Mouse (Mus musculus) neural tube, embryonic 15.5 days (tissue): ENCODE measurements around the gene Rad51b. TPM values are rescaled to one million over a fixed set of nuclear protein-coding genes. Genes with fewer than 3 reads are reported as not detected.
A peak's percentile ranks its signal among the peaks of the same experiment; 100 is the strongest.

Experiments used
- ATAC-seq: fragments of 200-750 bp; cut with Nextera tagmentation; 2 replicates; pipeline ENCODE4 v1.8.0; 2017; ENCODE audit warnings: mild to moderate bottlenecking, moderate TSS enrichment, moderate library complexity; ENCODE audit not compliant: low FRiP score
- H3K27ac ChIP-seq: fragments of 300-500 bp; sonication (generic); replicated peaks from 2 replicates; pipeline ENCODE4 v1.5.1; 2015; ENCODE audit warnings: mild to moderate bottlenecking, inconsistent platforms
- H3K27me3 ChIP-seq: fragments of 300-500 bp; sonication (generic); replicated peaks from 2 replicates; pipeline ENCODE4 v1.6.1; 2015; ENCODE audit warnings: inconsistent platforms
- H3K36me3 ChIP-seq: fragments of 300-500 bp; sonication (generic); 2 replicates; pipeline ENCODE4 v1.6.1; 2015; ENCODE audit warnings: inconsistent platforms
- H3K4me1 ChIP-seq: fragments of 300-500 bp; sonication (generic); 2 replicates; pipeline ENCODE4 v1.6.1; 2015; ENCODE audit warnings: inconsistent platforms
- H3K4me2 ChIP-seq: fragments of 300-500 bp; sonication (generic); 2 replicates; pipeline ENCODE4 v1.6.1; 2015; ENCODE audit warnings: inconsistent platforms, mild to moderate bottlenecking, moderate library complexity
- H3K4me3 ChIP-seq: fragments of 300-500 bp; sonication (generic); replicated peaks from 2 replicates; pipeline ENCODE4 v1.5.1; 2015; ENCODE audit warnings: mild to moderate bottlenecking, inconsistent platforms
- H3K9ac ChIP-seq: fragments of 300-500 bp; sonication (generic); replicated peaks from 2 replicates; pipeline ENCODE4 v1.6.1; 2015; ENCODE audit warnings: mild to moderate bottlenecking, inconsistent platforms
- H3K9me3 ChIP-seq: fragments of 300-500 bp; sonication (generic); replicated peaks from 2 replicates; pipeline ENCODE4 v1.6.1; 2016; ENCODE audit warnings: inconsistent platforms
- WGBS: fragments of 180-500 bp; shearing (Covaris S2); methylation state at CpG from one replicate; pipeline ENCODE4 v1.1.7; 2015; ENCODE audit warnings: mixed read lengths; 5-methylcytosine and 5-hydroxymethylcytosine counted together
- polyA plus RNA-seq: library from polyadenylated mRNA; unstranded; fragments of >200 nt; fragmentation: Nextera tagmentation; extraction: Ambion mirVana; gene quantifications from 2 replicates; pipeline ENCODE4 v1.2.1, GENCODE M21; 2015

Rad51b gene
- polyA plus RNA-seq, 1 experiment from 2014 or later = 1.4 TPM

DNA sequence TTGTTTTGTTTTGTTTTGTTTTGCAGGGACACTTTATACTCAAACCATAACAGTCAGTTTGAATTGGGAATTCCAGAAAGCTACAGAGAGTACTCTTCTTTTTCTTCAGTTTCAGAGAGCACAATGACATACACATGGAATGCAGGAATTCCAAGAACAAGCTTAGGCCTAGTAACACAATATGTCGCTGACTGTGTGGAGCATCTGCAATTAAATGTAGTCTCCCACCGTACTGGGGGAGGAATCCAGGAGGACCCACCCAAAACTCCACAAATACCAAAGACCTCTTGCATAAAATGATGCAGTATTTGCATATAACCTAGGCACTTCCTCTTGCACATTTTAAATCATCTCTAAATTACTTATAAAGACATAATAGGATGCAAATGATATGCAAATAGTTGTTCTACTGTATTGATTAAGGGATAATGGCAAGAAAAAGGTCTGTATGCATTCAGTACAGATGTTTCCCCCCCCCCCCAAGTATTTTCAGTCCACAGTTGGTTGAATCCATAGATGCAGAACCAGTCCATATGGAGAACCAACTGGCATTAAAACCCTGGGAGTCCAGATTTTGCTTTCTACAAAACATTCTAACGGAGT, 398.9 kb downstream of the Rad51b start:
- H3K27ac ChIP-seq = no peak overlapping the region
- H3K9ac ChIP-seq = no peak overlapping the region
- no peaks in the 10 kb centered on the region for H3K27me3 ChIP-seq
- no peaks in the 10 kb centered on the region for H3K9me3 ChIP-seq
- H3K36me3 ChIP-seq = no peaks in the 10 kb centered on the region
- 45% methylated on average over 3 of the region's 3 CpGs for WGBS
- H3K4me3 ChIP-seq = no peak overlapping the region
- no peak overlapping the region for H3K4me2 ChIP-seq
- no peak for ATAC-seq
- H3K4me1 ChIP-seq = no peaks in the 10 kb centered on the region

DNA sequence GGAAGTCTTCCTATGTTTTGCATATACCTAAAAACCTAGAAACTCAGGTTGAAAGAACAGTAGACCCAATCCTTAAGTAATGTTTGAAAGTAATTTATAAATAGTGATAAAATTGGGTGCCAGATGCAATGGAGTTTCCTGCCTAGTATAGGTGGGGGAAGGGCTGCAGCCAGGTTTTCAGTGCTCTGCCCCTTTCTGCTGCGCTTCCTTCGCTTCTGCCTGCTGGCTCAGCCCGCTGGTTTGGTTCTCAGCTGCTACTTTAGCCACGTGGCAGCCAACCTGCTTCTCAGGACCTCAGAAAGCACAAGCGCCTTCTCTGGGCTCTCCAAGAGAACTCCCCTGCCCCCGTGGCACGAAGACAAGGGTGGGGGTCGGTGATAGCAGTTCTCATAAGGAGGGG, 406.5 kb downstream of the Rad51b start:
- H3K9ac ChIP-seq = no peak overlapping the region
- no peaks in the 10 kb centered on the region for H3K27me3 ChIP-seq
- H3K4me2 ChIP-seq = no peak overlapping the region
- no peak overlapping the region for H3K27ac ChIP-seq
- ATAC-seq = no peak
- H3K9me3 ChIP-seq = no peaks in the 10 kb centered on the region
- WGBS = 58% methylated on average over 8 of the region's 8 CpGs
- H3K36me3 ChIP-seq = no peaks in the 10 kb centered on the region
- H3K4me1 ChIP-seq = peaks cover 29% of the 10 kb centered on the region
- no peak overlapping the region for H3K4me3 ChIP-seq

DNA sequence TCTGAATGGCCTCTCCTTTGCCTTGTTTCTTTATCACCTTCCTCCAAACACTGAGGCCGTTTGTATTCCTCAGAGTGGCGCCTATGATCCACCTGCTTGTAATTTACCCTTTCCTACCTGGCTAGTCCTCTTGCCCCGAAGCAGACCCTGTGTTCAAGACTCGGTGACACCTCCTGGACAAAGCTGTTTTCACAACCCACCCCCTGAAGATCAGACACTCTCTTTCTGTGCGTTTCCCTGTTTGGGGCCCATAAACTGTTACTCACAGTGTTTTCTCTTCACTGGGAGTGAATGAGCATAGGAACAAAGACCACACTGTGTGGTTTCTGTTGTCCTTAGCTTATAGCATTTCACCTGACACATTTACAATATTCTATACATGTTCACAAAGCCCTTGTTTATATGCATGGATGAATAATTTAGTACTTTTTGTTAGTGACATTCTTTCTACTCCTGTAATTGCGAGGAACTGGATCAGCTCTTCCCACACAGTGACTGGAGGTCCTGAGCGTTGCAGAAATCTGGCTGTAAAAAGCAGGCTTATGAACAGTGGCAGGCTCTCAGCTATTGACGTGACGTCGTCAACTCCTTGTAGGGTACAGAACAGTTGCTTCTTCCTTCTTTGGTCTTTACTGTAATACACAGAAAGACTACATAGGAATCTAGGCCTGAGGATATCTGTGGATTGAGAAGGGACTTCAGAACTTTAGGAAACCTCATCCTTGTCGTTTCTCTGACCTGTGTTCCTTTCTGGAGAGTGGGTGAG, 408.6 kb downstream of the Rad51b start:
- Histone ChIP-seq H3K9me3 (no peaks in the 10 kb centered on the region), H3K4me3 (no peak overlapping the region), H3K27me3 (no peaks in the 10 kb centered on the region), H3K9ac (no peak overlapping the region), H3K27ac (0 out of 2 replicates have a peak overlapping the region, but pooled peaks have one; percentile 3), H3K4me1 (peaks cover 38% of the 10 kb centered on the region), H3K4me2 (no peak overlapping the region), H3K36me3 (no peaks in the 10 kb centered on the region)
- 25% methylated on average over 11 of the region's 11 CpGs for WGBS
- ATAC-seq = no peak

DNA sequence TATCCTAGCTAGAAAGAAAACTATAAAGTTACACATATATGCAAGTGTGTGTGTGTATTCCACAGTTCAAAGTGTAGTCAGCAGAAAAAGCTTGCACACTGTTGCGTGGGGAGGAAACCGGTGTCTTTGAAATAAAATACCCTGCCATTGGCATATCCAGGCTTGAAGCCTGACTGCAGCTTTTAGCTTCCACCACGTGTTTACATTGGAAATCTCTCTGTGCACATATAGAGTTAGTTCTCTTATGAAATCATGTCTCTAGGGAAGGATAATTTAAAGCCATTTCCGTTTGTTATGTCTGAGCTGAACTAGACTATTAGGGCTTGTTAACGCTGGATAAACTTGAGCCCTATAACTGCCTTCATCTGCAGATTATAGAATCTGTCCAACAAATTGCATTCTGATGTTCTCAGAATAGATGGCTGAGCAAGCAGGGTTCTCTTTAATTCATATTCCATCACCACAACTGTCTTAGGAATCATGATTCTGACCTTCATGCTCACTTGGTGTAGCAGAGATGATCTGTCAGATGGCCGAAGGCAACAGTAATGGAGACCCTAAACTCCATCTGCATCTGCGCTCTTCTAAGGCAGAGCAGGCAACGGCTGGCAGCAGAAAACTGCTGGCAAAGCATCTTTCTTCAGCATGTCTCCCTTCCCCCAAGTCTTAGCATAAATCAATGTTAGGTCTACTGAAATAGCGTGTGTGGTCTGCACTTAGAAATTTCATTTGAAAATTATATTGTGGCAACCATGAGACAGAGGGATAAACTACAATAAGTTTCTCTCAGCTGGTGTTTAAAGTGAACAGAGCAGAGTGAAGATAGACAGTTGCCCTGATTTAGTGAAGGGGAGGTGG, 410.7 kb downstream of the Rad51b start:
- H3K36me3 ChIP-seq = no peaks in the 10 kb centered on the region
- H3K4me2 ChIP-seq = no peak overlapping the region
- H3K4me3 ChIP-seq = no peak overlapping the region
- H3K9ac ChIP-seq = no peak overlapping the region
- WGBS = 33% methylated on average over 9 of the region's 9 CpGs
- no peaks in the 10 kb centered on the region for H3K9me3 ChIP-seq
- H3K4me1 ChIP-seq = peaks cover 38% of the 10 kb centered on the region
- no peaks in the 10 kb centered on the region for H3K27me3 ChIP-seq
- H3K27ac ChIP-seq = peak overlapping the region; percentile 60; the same call in 1 of the 2 replicates
- ATAC-seq = peak; percentile 60

DNA sequence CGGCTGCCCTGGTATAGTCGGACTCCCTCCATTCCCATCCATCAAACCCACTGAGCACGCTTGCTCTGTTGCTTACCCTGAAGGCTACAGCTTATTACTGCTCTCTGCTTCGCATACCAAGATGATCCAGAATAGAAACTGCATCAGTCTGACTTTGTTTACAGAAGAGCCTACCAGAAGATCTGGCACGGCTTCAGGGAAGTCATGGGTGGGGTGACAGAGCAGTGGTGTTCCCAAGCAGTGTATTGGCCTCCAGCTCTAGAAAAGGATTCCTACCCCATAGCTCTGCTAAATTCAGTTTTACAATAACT, 411.3 kb downstream of the Rad51b start:
- peak; percentile 63 for ATAC-seq
- H3K9me3 ChIP-seq = no peaks in the 10 kb centered on the region
- H3K4me1 ChIP-seq = peaks cover 38% of the 10 kb centered on the region
- no peaks in the 10 kb centered on the region for H3K36me3 ChIP-seq
- no peak overlapping the region for H3K4me2 ChIP-seq
- peak overlapping the region; percentile 60; the same call in 1 of the 2 replicates for H3K27ac ChIP-seq
- no peak overlapping the region for H3K9ac ChIP-seq
- no peaks in the 10 kb centered on the region for H3K27me3 ChIP-seq
- 26% methylated on average over 5 of the region's 5 CpGs for WGBS
- H3K4me3 ChIP-seq = no peak overlapping the region

DNA sequence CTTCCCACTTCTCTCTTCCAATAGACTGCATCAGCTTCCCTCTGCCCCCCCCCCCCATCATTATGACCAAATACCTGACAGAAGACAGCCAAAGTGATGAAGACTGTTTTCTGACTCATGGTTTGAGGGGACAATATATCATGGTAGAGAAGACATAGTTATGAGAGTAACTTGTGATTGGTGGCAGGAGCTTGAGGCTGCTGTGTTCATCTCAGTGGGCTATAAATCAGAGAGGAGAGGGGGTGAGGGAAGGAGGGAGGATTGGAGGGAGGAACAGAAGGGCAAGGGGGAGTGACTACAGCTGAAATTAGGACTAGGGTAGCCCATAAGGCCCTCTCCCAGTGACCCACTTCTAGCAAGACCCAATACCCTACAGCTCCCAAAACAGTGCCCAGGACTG, 416.2 kb downstream of the Rad51b start:
- H3K27me3 ChIP-seq = no peaks in the 10 kb centered on the region
- H3K9ac ChIP-seq = no peak overlapping the region
- H3K27ac ChIP-seq = no peak overlapping the region
- H3K4me3 ChIP-seq = no peak overlapping the region
- H3K4me2 ChIP-seq = no peak overlapping the region
- no peak for ATAC-seq
- no peaks in the 10 kb centered on the region for H3K9me3 ChIP-seq
- H3K4me1 ChIP-seq = peaks cover 28% of the 10 kb centered on the region
- H3K36me3 ChIP-seq = no peaks in the 10 kb centered on the region

DNA sequence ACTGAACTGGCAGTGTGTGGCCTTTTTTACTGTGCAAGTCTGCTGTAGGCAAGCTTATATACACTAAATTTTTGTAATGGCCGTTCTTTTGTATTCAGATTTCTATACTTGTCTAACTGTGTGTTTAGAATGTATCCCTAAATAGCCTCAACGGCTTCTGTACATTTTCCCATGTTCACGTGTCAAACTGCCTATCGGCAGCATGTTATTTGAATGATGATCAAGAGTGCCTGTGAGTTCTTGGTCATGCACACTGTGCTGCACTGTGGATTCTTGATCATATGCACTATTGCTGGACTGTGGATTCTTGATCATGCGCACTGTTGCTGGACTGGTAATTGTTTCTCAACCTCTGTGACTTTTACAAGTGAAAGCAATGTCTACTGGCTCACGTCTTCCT, 417.4 kb downstream of the Rad51b start:
- no peaks in the 10 kb centered on the region for H3K9me3 ChIP-seq
- ATAC-seq = no peak

DNA sequence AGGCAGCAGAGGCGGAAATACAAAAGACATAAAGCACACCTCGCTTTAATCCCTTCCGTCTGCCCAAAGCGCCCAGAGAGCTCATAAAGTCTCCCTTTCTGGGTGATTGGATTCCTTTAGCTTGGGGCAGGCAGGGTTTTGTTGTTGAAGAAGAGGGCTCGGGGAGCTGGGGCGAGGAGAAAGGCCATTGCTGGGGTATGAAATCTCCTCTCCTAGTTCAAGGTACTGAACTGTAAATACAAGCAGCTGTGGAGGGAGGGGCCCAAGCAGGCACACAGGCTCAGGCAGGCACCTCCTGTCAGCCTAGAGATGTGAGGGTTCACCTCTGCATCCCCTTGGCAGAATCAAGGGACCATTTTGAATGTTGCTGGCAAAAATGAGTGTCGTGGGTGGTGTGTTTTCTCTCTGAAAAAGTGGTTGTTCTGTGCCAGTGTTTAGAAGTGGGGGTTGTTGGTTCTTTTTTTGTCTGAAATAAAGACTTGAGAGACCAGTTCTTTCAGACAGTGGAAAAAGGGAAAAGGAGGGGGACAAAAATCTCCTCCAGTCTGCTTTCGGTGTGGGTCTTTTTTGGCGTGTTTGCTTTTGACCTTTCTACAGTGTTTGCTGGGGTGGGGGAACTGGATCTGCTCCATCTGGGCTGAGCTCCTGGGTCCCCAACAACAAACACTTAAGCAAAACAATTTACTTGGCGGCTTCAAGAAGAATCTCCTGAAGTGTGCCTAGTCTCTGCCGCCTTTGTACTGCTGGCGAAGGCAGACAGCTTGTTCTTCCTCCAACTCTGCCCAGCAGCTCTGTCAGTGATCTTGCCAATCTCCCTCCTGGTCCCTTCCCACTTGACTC, 418.6 kb downstream of the Rad51b start:
- H3K27ac ChIP-seq = peak overlapping the region; percentile 63
- no peaks in the 10 kb centered on the region for H3K9me3 ChIP-seq
- ATAC-seq = peak; percentile 32; the same call in 1 of the 2 replicates
- no peaks in the 10 kb centered on the region for H3K36me3 ChIP-seq
- H3K4me3 ChIP-seq = no peak overlapping the region
- no peak overlapping the region for H3K9ac ChIP-seq
- WGBS = 15% methylated on average over 12 of the region's 12 CpGs
- peak overlapping the region; percentile 23 for H3K4me2 ChIP-seq
- peaks cover 27% of the 10 kb centered on the region for H3K4me1 ChIP-seq
- H3K27me3 ChIP-seq = no peaks in the 10 kb centered on the region

More for the DNA sequence above, 417.4 kb downstream of the Rad51b start:
- Histone ChIP-seq H3K9ac (no peak overlapping the region), H3K4me1 (peaks cover 23% of the 10 kb centered on the region), H3K4me3 (no peak overlapping the region), H3K27ac (no peak overlapping the region; the same call in 1 of the 2 replicates), H3K27me3 (no peaks in the 10 kb centered on the region), H3K4me2 (no peak overlapping the region), H3K36me3 (no peaks in the 10 kb centered on the region)
- WGBS = 38% methylated on average over 6 of the region's 6 CpGs

DNA sequence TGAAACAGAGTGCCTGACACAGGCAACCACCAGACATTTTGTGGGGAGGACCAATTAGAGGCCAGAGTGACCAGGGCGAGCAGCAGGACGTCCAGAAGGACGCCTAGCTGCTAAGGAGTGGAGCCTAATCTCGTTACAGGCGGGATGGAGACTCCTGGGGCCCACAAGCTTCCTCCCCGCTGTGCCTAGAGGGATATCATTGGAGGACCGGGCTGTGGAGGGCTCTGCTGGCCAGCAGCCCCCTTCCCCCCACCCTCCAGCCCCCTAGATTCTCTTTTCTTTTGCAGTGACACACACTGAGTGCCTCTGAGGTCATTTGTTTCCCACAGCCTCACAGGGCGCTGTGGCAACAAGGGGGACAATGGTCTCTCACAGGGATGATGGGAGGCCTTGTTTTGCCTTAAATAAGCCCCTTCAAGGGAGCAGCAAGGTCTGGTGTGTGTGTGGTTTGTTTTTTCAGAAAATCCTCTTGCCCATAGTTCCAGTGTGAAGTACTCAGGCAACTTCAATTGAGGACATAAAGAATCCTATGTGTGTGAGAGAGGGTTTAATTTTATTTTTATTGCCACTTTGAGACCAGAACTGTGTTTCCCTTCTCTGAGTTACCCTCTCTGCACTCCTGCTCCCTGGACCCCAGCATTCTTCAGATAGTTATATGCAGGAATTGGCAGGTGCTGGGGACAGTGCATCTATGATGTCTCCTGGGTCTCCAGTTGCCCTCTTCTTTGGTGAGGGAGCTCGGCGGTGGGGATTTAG, 422.2 kb downstream of the Rad51b start:
- Histone ChIP-seq H3K4me1 (peaks cover 27% of the 10 kb centered on the region), H3K4me3 (no peak overlapping the region), H3K27ac (peak overlapping the region; percentile 76), H3K9me3 (no peaks in the 10 kb centered on the region), H3K9ac (no peak overlapping the region), H3K4me2 (no peak overlapping the region), H3K36me3 (no peaks in the 10 kb centered on the region), H3K27me3 (no peaks in the 10 kb centered on the region)
- peak; percentile 88 for ATAC-seq
- WGBS = 13% methylated on average over 10 of the region's 10 CpGs

DNA sequence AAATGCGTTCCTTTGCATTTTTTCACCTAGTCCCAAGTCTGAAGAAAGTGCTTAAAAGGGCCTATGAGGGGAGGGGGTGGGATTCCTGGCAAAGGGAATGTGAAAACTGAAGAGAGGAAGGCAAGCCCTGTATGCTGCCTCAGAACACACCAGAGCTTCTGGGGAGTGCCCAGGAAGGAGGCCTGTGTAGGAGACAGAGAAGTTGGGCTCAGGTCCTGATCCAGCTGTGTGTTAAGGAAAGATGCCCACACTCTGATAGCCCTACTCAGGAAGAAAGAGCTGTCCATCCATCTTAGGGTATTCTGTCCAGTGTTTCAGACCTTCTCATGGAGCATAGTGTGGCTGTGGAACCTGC, 422.7 kb downstream of the Rad51b start:
- Histone ChIP-seq H3K4me3 (no peak overlapping the region), H3K9ac (no peak overlapping the region), H3K36me3 (no peaks in the 10 kb centered on the region), H3K4me1 (peaks cover 27% of the 10 kb centered on the region), H3K27me3 (no peaks in the 10 kb centered on the region), H3K27ac (peak overlapping the region; percentile 76), H3K4me2 (no peak overlapping the region), H3K9me3 (no peaks in the 10 kb centered on the region)
- peak; percentile 30; the same call in 1 of the 2 replicates for ATAC-seq
- WGBS = 16% methylated on average over 1 of the region's 1 CpGs

DNA sequence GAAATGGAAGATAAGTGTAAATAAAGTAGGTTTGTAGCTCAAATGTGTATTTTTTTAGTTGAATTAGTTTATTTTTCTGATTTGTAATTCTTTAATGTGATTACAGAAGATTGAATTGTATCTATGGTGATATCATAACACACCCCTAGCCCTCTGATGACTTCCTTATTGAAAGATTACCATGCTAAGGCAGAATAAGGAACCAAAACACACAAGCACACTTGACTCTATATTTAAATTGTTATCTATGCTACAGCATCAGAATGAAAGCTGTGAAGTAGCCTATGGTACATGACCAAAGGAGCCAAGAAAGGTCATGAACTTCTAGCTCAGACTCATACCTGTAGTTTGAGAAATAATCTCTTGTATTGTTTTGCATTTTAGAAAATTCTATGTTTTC, 427.8 kb downstream of the Rad51b start:
- Histone ChIP-seq H3K27me3 (no peaks in the 10 kb centered on the region), H3K9ac (no peak overlapping the region), H3K9me3 (peaks cover 4% of the 10 kb centered on the region; the same call in 1 of the 2 replicates), H3K4me1 (peaks cover 2% of the 10 kb centered on the region), H3K36me3 (no peaks in the 10 kb centered on the region), H3K4me3 (no peak overlapping the region), H3K27ac (no peak overlapping the region), H3K4me2 (no peak overlapping the region)
- ATAC-seq = no peak
